Mouse (Mus musculus) heart, adult 2 months (tissue): ENCODE results near the gene Clba1.

Experiments
- CTCF ChIP-seq: fragments of 200-600 bp; IDR thresholded peaks from 2 replicates; pipeline ENCODE4 v1.8.1; 2022; ENCODE audit warnings: antibody characterized with exemption, mild to moderate bottlenecking, moderate library complexity
- POLR2A ChIP-seq: fragments of 200-500 bp; IDR thresholded peaks from 2 replicates; pipeline ENCODE4 v1.6.1; 2011; ENCODE audit warnings: mild to moderate bottlenecking, low read depth, low read length, control low read depth; ENCODE audit not compliant: insufficient read depth

GRCm38 (mm10) chr12:112774481-112774880 lies 34.3 kb upstream of the Clba1 start:
- no peak for TF ChIP-seq CTCF
- TF ChIP-seq POLR2A, result no peak
